ENCODE assay signal across 7 mouse cellular contexts in the genomic region with DNA sequence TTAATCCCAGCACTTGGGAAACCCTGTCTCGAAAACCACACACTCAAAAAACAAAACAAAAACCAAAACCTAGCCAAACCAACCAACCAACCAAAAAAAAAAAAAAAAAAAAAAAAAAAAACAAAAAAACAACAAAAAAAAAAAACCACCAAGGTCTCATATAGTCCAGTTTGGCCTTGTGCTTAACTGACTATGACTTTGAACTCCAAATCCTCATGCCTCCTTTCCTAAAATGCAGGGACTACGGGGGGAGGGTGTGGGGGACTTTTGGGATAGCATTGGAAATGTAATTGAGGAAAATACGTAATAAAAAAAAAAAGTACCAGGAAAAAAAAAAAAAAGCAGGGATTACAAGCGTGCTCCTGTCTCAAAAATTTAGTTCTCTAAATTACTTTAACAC. TPM values are rescaled to one million over a fixed set of nuclear protein-coding genes. Genes with fewer than 3 reads are reported as not detected.
DNase-seq lines count a peak whose midpoint lies in the region; ATAC-seq and TF ChIP-seq lines count a peak whose summit lies in the region.

No protein-coding gene starts in this region.

- peak overlapping the region; percentile 63 for H3K4me2 ChIP-seq in embryonic facial prominence, embryonic 15.5 days (replicated peaks)
- peak overlapping the region; percentile 43; the same call in 1 of the 2 replicates for H3K4me2 ChIP-seq in neural tube, embryonic 14.5 days (ENCODE audit: low read depth, low read length)

- peaks cover 2% of the 10 kb centered on the region; the same call in 1 of the 2 replicates for H3K4me1 ChIP-seq in liver, adult 2 months (ENCODE audit: control insufficient read depth, insufficient read depth, low read length)
- no peaks in the 10 kb centered on the region for H3K4me1 ChIP-seq in embryonic facial prominence, embryonic 15.5 days
- 0 out of 2 replicates have a peak, but pooled peaks cover 4% of the 10 kb centered on the region for H3K4me1 ChIP-seq in limb, embryonic 10.5 days
- H3K4me1 ChIP-seq in neural tube, embryonic 14.5 days (ENCODE audit: control insufficient read depth, insufficient read depth, low read length): peaks cover 4% of the 10 kb centered on the region; the same call in 1 of the 2 replicates

- peaks cover 10% of the 10 kb centered on the region; the same call in 1 of the 2 replicates for H3K79me2 ChIP-seq in liver, adult 2 months (ENCODE audit: control insufficient read depth, insufficient read depth, low read length)

- no peak for TF ChIP-seq CTCF in liver, adult 2 months (IDR thresholded peaks at IDR 0.05; ENCODE audit: low read depth, low read length)

- H3K27ac ChIP-seq in liver, adult 2 months (replicated peaks; ENCODE audit: insufficient read depth, low read depth, low read length): no peak overlapping the region
- H3K27ac ChIP-seq in embryonic facial prominence, embryonic 15.5 days (replicated peaks): 0 out of 2 replicates have a peak overlapping the region, but pooled peaks have one; percentile 95
- H3K27ac ChIP-seq in limb, embryonic 10.5 days: peak overlapping the region; percentile 94
- no peak overlapping the region; the same call in 1 of the 2 replicates for H3K27ac ChIP-seq in neural tube, embryonic 14.5 days (ENCODE audit: low read depth, low read length)

- H3K9me3 ChIP-seq in embryonic facial prominence, embryonic 15.5 days (replicated peaks): no peaks in the 10 kb centered on the region
- H3K9me3 ChIP-seq in limb, embryonic 10.5 days (replicated peaks): no peaks in the 10 kb centered on the region
- no peaks in the 10 kb centered on the region for H3K9me3 ChIP-seq in neural tube, embryonic 14.5 days (ENCODE audit: control insufficient read depth, low read length)

- WGBS in liver, adult 2 months: 15% methylated on average over 4 of the region's 4 CpGs
- WGBS in embryonic facial prominence, embryonic 15.5 days: 12% methylated on average over 4 of the region's 4 CpGs
- WGBS in limb, embryonic 10.5 days: 19% methylated on average over 4 of the region's 4 CpGs
- 26% methylated on average over 4 of the region's 4 CpGs for WGBS in neural tube, embryonic 14.5 days

- ATAC-seq in embryonic facial prominence, embryonic 15.5 days (ENCODE audit: insufficient number of reproducible peaks, low FRiP score, low TSS enrichment, low read depth): no peak
- ATAC-seq in neural tube, embryonic 14.5 days (ENCODE audit: low read depth): peak; percentile 31; the same call in 1 of the 2 replicates

- H3K4me3 ChIP-seq in liver, adult 2 months (ENCODE audit: insufficient read depth, low read depth, low read length): peak overlapping the region; percentile 92
- H3K4me3 ChIP-seq in embryonic facial prominence, embryonic 15.5 days (replicated peaks): peak overlapping the region; percentile 64
- peak overlapping the region; percentile 100 for H3K4me3 ChIP-seq in limb, embryonic 10.5 days
- peak overlapping the region; percentile 99 for H3K4me3 ChIP-seq in neural tube, embryonic 14.5 days (ENCODE audit: low read depth, low read length)

- no peaks in the 10 kb centered on the region for H3K36me3 ChIP-seq in liver, adult 2 months (ENCODE audit: control insufficient read depth, insufficient read depth, low read length)
- no peaks in the 10 kb centered on the region for H3K36me3 ChIP-seq in embryonic facial prominence, embryonic 15.5 days
- peaks cover 10% of the 10 kb centered on the region; the same call in 1 of the 2 replicates for H3K36me3 ChIP-seq in limb, embryonic 10.5 days
- H3K36me3 ChIP-seq in neural tube, embryonic 14.5 days (ENCODE audit: control insufficient read depth, insufficient read depth, low read length): no peaks in the 10 kb centered on the region

- no peak for TF ChIP-seq POLR2A in liver, adult 2 months (IDR thresholded peaks at IDR 0.05; ENCODE audit: extremely low read depth, insufficient read depth, low read length)

- no peak overlapping the region for H3K9ac ChIP-seq in liver, adult 2 months (ENCODE audit: low read depth, low read length)
- H3K9ac ChIP-seq in embryonic facial prominence, embryonic 15.5 days: peak overlapping the region; percentile 83; the same call in 1 of the 2 replicates
- peak overlapping the region; percentile 94 for H3K9ac ChIP-seq in neural tube, embryonic 14.5 days (replicated peaks; ENCODE audit: low read depth, low read length)

- DNase-seq in liver, adult 2 months (ENCODE audit: extremely low read depth, low read depth, low spot score): no peak
- DNase-seq in liver: no peak
- no peak for DNase-seq in limb, embryonic 10.5 days (ENCODE audit: low spot score)
- DNase-seq in Muller cell, postnatal 12 days (ENCODE audit: inconsistent ontology term): no peak
- no peak for DNase-seq in layer of hippocampus, postnatal 10 days (ENCODE audit: low spot score in 2 of 2)

- H3K27me3 ChIP-seq in liver, adult 2 months (ENCODE audit: control insufficient read depth, insufficient read depth, low read length): no peaks in the 10 kb centered on the region
- H3K27me3 ChIP-seq in embryonic facial prominence, embryonic 15.5 days: no peaks in the 10 kb centered on the region
- H3K27me3 ChIP-seq in limb, embryonic 10.5 days (ENCODE audit: low read depth, poor library complexity, severe bottlenecking): no peaks in the 10 kb centered on the region
- no peaks in the 10 kb centered on the region for H3K27me3 ChIP-seq in neural tube, embryonic 14.5 days (ENCODE audit: control insufficient read depth, insufficient read depth, low read length)

RNA-seq across cellular contexts. Expression of gene Ambra1, which starts 0.4 kb away (rescaled TPM):
- 11.3 and 12.4 TPM in 2 replicates for total RNA-seq in liver, adult 2 months (2014; rRNA removed)
- 10.4 and 11.0 TPM in 2 replicates for polyA plus RNA-seq in liver, adult 2 months (2012; rRNA removed)
- 17.3 and 18.1 TPM in 2 replicates for polyA plus RNA-seq in embryonic facial prominence, embryonic 15.5 days (2015; fragmentation: Nextera tagmentation; extraction: Ambion mirVana)
- polyA plus RNA-seq in limb, embryonic 10.5 days (2016; fragmentation: Nextera tagmentation; extraction: Ambion mirVana): 23.2 and 24.5 TPM in 2 replicates
- 23.6 and 24.2 TPM in 2 replicates for polyA plus RNA-seq in neural tube, embryonic 14.5 days (2014; fragmentation: Nextera tagmentation; extraction: Ambion mirVana)
- 10 to 100 TPM; 45.4 to 47.8 TPM for total RNA-seq in layer of hippocampus, postnatal 10 days (2021)

RNA-seq across cellular contexts. Expression of gene Harbi1, which starts 18.9 kb away (rescaled TPM):
- total RNA-seq in liver, adult 2 months (2014; rRNA removed): 19.5 and 22.8 TPM in 2 replicates
- 5.0 and 6.6 TPM in 2 replicates for polyA plus RNA-seq in liver, adult 2 months (2012; rRNA removed)
- polyA plus RNA-seq in embryonic facial prominence, embryonic 15.5 days (2015; fragmentation: Nextera tagmentation; extraction: Ambion mirVana): 19.3 and 25.4 TPM in 2 replicates
- 22.8 and 27.0 TPM in 2 replicates for polyA plus RNA-seq in limb, embryonic 10.5 days (2016; fragmentation: Nextera tagmentation; extraction: Ambion mirVana)
- polyA plus RNA-seq in neural tube, embryonic 14.5 days (2014; fragmentation: Nextera tagmentation; extraction: Ambion mirVana): 16.5 and 17.7 TPM in 2 replicates
- 1 to 10 TPM; 8.3 to 8.9 TPM for total RNA-seq in layer of hippocampus, postnatal 10 days (2021)

RNA-seq across cellular contexts. Expression of gene Atg13, which starts 19.2 kb away (rescaled TPM):
- 10.3 and 14.8 TPM in 2 replicates for total RNA-seq in liver, adult 2 months (2014; rRNA removed)
- 27.5 and 33.6 TPM in 2 replicates for polyA plus RNA-seq in liver, adult 2 months (2012; rRNA removed)
- polyA plus RNA-seq in embryonic facial prominence, embryonic 15.5 days (2015; fragmentation: Nextera tagmentation; extraction: Ambion mirVana): 31.6 and 33.5 TPM in 2 replicates
- 24.9 and 29.7 TPM in 2 replicates for polyA plus RNA-seq in limb, embryonic 10.5 days (2016; fragmentation: Nextera tagmentation; extraction: Ambion mirVana)
- 42.3 and 43.5 TPM in 2 replicates for polyA plus RNA-seq in neural tube, embryonic 14.5 days (2014; fragmentation: Nextera tagmentation; extraction: Ambion mirVana)
- 10 to 100 TPM; 49.1 to 49.7 TPM for total RNA-seq in layer of hippocampus, postnatal 10 days (2021)

Comparison
In these comparisons a context has a peak if more than half of its experiments do, and no peak if none do; other contexts are left out.
1. H3K27ac ChIP-seq: peak in embryonic facial prominence, embryonic 15.5 days (single experiment) and limb, embryonic 10.5 days (single experiment); none in liver, adult 2 months (single experiment) and neural tube, embryonic 14.5 days (single experiment).
2. Peak in every context shown above with its lines, with median percentiles within 50 percentile points of each other: H3K4me3 ChIP-seq.